Mouse (Mus musculus) monocyte, adult 59 days (primary cell): Measurements from ENCODE around the gene Fundc1. TPM values are rescaled to one million over a fixed set of nuclear protein-coding genes. Genes with fewer than 3 reads are reported as not detected.

Experiments used
- total RNA-seq, 2 experiments: library from RNA; stranded (reverse); gene quantifications; one replicate each; pipeline ENCODE4 v1.2.4; 2023

Gene Fundc1
- total RNA-seq = 10 to 100 TPM; 28.2 to 40.6 TPM

GRCm38 (mm10) chrX:17571621-17572459 lies at the start of gene Fundc1:
Gene Fundc1 (minus strand): TSS chrX:17572325.

